Mouse (Mus musculus) embryo, embryonic 10.5 days (tissue): ENCODE measurements around the gene Rpl13.
A peak's percentile ranks its signal among the peaks of the same experiment; 100 is the strongest.

Experiments used
- DNase-seq: peaks from one replicate; pipeline ENCODE4 v3.0.0-alpha.2; 2015; ENCODE audit warnings: low spot score

Rpl13 gene

DNA sequence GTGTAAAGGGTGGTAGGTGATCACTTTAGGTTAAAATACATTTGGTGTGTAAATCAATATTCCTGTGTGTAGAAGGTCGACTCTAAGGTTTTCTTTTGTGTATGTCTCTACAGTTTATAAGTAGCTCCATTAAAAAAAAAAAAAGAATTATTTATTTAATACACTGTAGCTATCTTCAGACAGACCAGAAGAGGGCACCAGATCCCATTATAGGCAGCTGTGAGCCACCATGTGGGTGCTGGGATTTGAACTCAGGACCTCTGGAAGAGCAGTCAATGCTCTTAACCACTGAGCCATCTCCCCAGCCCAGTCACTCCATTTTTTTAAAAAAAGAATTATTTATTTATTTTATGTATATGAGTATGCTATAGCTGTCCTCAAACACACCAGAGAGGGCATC, 5.9 kb downstream of the Rpl13 start:
- DNase-seq: no peak

DNA sequence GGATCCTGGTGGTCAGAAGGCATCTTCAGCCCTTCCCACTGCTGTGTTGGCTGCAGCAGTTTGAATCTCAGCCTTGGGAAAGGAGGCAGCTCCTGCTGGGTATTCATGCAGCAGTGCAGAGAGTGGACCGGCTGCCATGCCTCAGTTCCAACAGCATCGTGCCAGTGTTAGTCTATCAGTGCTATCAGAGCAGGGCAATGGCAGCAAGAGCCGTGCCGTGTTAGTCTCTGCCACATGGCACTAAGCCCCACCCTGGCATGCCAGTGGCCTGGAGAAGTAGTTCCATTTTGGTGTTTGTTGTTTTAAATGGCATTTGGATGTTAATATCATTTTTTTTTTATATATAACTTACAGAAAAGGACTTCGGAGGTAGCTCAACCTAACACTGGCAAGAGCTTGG, 6.8 kb downstream of the Rpl13 start:
- DNase-seq: no peak

DNA sequence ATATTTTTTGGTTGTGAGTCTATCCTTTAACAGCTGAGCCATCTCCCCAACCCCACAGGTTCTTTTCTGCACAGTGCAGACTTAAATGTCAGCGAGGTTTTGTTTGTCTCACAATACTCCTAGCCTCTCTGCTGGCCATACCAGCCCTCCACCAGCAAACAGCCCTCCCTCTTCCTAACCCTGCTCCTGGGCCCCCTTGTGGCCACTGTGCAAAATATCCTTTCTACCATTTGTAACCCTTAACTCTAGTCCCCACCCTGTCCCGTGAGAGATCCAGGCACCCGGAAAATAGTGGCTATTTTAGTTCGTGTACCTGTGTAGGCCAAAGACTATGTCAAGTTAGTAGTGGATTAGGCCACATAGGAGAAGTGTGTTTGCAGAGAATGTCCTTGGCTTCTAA, 8.5 kb downstream of the Rpl13 start:
- peak; percentile 81 for DNase-seq

DNA sequence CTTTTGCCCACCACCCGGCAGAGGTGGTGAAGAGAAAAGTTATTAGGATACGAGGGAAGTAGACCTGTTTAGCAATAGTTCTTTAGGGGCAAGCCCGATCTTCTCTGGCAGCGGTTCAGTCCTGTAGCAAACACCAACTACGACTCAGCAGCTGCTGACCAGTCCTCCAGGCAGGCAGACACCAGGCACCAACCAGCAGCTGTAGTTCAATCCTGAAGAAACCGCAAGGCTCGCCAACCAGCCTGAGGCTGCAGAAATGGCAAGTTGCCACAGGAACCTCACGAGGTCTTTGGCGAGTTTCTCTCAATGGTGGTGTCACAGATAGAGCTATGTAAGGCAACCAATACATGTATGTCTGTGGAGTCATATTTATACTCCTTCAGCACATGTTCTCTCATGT, 10.7 kb downstream of the Rpl13 start:
- no peak for DNase-seq

DNA sequence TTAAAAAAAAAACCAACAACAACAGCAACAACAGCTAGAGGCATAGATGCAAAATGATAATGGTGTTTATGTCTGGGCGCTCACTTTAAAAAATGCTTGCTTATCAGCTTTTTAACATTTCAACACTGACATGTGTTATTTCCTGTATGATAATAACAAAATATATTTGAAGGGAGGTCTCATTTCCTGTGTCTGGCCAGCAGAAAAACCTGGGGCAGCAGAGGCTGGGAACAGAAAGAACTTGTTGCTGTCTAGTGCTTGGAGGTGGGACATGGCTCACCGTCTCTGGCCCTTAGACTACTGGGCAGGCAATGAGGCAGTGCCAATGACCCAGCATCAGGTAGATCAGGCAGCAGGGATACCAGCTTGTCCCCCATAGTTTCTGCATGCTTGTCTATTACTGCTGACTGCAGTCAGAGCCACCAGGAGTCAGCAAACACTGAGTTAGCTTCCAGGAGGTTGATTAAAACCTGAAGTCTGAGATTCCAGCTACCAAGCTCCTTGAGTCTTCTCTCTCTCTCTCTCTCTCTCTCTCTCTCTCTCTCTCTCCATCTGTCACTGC, 11.8 kb downstream of the Rpl13 start:
- no peak for DNase-seq

DNA sequence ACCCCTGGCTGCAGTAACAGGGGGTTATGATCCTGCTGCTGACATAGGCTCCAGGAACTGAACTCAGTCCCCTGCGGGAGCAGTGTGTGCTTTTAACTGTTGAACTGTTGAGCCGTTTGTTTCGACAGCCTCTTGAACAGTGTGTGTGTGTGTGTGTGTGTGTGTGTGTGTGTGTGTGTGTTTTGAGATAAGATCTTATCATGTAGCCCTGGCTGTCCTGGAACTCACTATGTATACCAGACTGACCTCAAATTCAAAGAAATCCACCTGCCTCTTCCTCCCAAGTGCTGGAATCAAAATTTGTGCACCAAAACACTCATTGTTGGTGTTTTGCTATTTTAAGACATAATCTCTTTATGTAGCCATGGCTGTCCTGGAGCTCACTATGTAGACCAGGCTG, 12.5 kb downstream of the Rpl13 start:
- DNase-seq: no peak

DNA sequence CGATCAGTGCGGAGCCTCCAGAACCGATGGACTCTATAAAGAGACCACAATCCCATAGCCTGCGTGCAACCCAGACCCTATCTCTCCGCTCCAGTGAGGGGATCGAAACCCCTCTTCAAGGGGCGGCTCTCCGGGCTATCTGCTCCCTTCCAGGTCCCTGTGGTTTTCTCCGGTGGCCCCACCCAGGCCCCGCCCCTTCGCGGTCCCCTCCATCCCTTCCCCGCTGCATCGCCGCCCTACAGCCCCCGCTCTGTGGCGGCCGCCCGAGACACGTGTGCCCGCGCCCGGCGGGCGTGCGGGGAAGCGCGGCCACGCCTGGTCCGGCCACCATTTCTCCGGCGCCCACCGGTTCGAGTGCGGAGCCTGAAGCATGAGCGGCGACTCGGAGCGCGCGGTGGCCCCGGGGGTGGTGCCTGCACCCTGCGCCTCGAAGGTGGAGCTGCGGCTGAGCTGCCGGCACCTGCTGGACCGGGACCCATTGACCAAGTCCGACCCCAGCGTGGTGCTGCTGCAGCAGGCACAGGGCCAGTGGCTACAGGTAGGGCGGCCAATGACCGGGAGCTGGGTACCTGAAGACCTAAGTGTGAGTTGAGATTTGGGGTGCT, 15.1 kb downstream of the Rpl13 start, which contains the start of gene Cpne7:
Gene Cpne7, plus strand, starts transcription at position 248 of the 605 bp plus-strand sequence.
- no peak for DNase-seq

DNA sequence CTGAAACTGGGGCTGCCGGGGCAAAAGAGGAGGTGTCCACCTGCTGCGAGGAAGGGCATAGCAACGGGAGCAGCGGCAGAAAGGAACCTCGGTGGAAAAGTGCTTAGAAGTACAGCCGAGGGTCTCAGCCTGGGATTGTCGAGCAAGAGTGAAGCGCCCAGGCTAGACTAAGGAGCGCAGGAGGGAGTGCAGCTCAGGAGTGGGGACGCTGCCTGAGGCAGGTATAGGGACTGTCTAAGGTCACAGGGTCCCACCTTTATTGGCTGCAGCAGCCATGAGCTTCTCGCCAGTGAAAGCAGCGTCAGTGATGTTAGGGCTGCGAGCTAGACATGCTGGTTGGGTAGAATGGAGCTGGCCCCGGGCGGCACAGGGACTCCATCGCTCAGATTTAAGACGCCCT, 15.6 kb downstream of the Rpl13 start:
- no peak for DNase-seq

DNA sequence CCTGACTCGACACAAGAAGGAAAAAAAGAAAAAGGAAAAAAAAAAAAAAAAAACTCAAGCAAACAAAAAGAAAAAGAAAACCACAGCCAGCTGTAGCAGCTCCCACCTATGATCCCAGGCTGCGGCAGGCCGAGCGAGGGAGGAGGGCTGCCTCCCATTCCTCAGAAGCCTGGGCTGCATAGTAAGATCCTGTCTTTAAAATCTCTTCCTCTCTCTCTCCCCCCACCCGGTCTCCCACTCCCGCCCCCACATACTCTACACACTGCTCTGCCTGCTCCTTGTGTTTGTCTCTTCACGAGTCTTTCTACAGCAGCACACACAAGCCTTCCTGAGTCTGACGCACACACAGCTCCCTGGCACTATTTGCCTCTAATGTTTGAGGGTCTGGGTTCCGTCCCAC, 19.9 kb downstream of the Rpl13 start:
- no peak for DNase-seq

DNA sequence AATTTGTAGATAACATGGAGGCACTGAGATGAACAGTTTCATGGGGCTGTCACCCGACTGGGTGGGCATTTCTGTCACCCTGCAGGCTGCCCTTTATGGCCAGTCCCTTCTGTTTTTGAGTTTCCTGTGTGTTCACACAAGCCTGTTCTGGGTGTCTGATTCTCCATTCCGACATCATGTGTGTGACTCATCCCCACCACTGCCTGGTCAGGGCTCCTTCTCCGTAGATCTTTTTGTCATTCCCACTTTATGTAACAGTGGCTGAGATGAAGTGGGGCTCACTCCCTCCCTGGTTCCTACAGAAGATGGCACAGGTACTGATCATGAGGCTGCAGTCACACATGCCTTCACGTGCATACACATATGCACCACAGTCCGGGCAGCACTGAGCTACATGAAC, 20.5 kb downstream of the Rpl13 start:
- DNase-seq: no peak

DNA sequence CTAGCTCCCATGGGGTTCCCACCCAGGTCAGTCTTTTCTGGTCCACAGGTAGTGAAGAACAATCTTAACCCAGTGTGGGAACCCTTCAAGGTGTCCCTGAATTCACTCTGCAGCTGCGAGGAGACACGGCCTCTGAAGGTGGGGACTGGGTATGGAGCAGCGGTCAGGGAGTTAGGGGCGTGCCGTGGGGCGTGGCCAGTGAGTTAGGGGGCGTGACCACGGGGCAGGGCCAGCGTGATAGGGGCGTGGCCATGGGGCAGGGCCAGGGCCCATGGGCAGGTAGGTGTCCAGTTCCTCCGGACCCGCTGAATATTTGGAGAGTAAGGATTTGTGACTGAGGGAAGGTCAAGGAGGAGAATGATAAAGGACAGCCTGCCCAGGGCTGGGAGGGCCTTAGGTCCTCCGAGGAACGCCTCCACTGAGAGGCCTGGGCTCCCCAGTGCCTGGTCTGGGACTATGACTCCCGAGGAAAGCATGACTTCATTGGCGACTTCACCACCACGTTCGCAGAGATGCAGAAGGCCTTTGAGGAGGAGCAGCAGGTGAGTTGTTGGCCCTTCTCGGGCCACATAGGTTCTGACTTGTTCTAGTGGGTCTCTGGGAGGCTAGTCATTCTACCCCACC, 24.2 kb downstream of the Rpl13 start:
- peak; percentile 72 for DNase-seq

DNA sequence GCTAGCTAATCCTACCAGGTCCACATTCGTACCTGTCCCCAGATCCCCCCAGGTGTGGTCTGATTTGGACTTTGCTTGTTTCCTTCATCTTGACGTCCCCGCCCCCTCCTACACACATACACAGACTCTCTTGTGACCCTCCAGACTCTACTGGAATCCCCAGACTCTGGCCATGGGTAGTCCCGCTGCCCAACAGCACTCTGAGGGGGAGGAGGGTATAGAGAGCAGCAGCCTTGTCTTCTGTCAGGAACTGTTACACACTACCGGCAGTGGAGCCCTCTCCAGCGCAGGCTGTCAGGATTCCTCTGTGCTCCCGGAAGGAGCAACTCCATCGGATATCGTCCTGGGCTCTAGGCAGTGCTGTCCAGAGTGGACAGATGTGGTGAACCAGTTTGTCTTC, 28.9 kb downstream of the Rpl13 start:
- no peak for DNase-seq

DNA sequence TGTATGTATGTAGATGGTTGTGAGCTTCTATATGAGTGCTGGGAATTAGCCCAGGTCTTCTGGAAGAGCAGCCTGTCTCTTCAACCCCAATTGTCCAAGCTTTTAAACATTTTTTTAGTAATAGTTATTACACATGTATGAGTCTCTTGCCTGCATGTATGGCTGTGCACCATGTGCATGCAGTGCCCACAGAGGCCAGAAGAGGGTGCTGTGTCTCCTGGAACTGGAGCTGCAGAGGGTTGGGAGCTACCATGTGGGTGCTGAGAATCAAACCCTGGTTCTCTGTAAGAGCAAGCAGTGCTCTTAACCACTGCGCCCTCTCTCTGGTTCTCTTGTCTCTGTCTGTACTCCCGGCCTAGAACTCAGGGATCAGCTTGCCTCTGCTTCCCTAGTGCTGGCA, 30.8 kb downstream of the Rpl13 start:
- no peak for DNase-seq

DNA sequence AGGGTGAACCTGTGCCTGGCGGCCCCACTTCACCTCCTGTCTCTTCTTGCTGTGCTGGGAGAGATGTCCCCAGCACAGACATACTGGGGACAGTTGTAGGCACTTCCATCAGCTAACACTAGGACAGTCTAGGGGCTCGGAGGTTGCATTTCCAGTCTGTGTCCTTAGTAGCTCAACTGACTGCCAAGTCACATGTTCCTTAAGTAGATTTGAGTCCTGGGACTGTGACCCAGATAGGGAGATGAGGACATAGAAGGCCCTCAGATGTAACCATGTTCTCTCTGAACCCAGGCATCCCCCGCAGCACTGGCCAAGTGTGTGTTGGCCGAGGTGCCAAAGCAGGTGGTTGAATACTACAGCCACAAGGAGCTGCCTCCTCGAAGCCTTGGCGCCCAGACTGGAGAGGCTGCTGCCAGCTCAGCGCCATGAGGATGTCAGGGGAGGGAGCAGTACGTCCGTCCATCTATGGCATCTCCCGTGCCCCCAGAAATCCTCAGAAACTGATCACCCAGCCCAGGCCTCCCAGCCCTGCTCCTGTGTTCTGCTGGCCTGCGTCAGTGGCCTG, 32.1 kb downstream of the Rpl13 start:
- DNase-seq: no peak

DNA sequence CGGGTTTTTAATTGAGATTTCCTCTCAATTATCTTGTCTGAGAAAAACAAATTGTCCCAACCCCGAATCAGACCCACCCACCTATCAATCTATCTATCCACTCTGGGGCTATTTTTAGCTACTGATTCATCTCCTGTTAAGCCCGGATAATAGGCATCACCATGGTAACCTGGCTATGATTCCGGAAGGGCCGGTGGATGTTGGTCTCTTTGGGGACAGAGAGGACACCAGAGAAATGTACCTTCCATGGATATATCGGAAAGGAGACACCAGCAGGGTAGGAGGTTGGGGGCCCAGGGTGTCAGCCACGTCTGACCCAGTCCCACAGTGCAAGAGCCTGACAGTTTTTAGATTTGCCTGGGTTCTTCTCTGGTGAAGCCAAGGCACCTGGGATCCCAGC, 33.3 kb downstream of the Rpl13 start:
- DNase-seq: peak; percentile 68

DNA sequence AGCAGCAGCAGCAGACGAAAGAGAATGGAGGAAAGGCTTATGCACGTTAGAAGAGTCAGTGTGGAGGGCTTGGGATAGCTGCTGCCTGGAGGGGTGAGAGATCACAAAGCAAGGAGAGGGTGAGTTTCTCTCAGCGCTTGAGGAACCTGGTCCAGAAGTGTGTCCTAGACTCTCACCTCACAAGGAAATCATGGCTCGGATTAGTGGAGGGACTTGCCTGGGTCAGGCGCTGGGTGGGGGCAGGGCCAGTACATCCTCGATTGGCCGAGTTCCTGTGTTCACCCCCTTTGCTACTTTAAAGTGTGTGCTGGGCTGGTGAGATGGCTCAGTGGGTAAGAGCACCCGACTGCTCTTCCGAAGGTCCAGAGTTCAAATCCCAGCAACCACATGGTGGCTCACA, 33.7 kb downstream of the Rpl13 start:
- no peak for DNase-seq

DNA sequence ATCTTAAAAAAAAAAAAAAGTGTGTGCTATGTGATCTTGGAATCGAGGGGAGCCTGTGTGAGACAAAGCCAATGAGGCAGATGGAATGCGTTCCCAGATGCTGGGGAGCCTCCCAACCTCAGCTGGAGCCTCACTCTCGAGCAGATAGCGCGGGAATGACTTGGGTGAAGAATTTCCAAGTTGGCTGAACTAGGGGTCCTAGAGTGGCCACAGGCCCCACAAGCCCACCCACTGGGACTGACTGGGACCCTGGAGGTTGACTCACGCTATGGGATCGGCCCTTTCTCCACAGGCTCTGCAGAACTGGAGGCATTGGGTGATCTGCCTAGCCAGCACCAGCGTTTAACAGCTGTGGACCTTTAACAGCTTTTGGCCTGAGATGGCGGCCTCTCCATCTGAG, 34.1 kb downstream of the Rpl13 start:
- DNase-seq: no peak

DNA sequence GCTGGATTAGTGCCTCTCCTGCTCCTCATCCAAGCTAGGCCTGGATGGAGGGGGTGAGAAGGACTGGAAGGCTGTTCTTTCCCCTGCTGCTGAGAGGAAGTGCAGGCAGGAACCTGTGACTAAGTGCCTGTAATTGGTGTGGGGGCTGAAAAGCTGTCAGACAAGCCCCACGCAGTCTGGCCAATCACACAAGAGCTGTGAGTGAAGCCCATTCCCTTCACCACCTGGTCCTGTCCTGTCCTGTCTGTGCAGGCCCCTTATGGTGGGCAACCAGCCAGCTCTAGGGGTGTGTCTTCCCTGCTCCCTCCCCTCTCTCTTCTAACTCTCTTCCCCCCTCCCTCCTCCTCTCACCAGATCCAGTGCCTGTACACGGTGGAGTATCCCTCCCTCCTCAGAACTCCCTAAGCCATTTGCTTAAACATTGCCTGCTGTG, 35.5 kb downstream of the Rpl13 start:
- DNase-seq: peak; percentile 60

DNA sequence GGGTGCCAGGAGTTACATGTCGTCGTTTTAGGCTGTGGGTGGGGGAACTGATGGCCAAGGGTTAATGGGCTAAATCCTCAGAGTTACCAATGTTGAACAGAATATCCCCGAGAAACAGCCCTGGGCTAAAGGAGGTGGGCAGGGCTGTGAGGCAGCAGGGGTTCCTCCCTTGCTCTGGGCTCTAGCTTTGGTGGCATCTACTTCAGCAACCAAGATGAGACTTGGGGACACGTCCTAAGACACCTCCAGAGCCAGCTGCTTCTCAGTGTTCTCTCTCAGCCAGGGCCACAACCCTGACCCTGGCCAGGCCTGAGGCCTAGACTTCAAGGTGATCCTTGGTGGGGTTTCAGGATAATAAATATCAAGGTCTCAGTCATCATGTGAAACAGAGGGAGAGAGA, 36.6 kb downstream of the Rpl13 start:
- DNase-seq: no peak

DNA sequence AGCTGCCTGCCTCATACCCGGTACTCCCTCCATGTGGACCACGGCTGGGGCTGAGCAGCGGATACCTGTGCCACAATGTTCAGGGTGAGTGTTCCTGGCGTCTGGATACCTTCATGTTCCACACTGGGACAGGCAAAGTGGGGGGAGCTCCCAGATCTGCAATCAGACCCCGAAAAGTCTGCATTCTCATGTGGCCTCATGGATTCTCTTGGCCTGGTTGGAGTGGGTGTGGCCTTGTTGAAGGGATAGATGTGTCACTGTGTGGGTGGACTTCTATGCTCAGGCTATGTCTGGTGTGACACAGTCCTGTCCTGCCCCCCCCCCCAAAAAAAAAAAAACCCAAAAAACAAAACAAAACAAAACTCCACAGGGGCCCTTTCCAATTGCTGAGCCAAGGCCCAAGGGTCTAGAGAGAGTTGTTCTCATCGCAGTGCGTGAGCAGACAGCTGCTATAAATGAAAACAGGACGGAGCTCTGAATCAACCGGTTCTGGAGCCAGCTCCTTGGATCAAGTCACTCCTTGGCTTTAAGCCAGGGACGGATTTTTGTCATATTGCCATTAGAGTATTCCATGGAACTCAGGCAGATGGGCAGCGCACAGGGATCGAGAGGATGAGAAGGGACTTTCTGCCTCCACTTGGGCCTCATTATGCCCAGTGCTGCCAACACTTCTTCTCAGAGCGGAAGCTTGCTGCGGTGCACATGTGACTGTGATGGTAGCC, 39.8 kb downstream of the Rpl13 start:
- no peak for DNase-seq

DNA sequence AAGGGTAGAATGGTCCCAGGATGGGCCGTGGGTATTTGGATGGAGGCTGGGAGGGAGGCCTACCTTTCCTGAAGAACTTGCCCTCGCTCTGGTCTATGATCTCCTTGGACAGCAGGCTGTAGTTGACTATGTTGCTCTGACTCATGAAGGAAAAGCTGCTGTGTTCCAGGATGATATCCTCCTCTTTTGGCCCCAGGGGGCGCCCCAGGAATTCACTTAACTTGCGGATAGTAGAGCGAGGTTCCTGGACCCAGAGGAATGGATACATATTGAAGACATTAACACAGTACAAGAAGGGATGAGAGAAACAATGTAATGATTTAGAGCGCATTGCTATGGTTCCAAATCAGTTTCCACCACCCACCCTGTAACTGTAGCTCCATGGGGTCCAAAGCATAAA, 43.1 kb downstream of the Rpl13 start:
- DNase-seq: peak; percentile 74

DNA sequence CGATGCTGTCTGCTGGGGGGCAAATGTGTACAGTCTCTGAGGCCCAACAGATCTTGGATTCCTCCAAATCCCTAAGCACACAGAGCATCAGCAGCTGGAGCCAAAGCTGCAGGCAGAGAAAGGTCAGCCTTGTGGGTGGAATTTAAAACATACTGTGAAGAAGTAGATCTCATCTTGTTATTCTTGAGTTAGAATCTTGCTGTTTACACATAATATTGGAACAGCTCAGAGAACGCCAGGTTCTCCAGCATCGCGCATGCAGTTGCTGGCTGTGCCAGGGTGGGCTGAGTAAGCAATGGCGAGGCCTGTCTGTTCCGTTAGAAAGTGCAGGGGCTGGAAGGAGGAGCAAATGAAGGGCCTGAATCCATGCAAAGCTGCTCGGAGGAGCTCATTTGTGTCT, 44.2 kb downstream of the Rpl13 start:
- no peak for DNase-seq

DNA sequence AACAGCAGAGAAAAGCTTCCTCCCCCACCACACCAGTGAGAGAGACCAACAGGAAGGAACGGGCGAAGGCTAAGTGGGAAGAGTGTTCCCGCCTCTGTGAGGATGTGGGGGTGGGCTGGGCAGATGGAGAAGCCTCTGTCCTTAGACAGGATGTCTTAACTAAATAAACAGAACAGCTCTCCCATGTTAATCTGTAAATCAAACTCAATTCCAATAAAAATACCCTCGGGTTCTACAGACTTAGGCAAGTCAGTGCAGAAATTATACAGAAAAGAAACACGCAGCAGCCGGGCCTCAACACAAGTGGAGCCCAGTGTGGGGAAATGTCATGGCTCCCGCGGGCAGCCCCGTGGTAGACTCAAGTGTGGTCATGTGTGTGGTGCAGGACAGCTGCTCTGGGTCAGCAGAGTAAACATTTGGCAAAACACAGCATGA, 48.6 kb downstream of the Rpl13 start:
- no peak for DNase-seq
